Mouse (Mus musculus): ENCODE measurements around the gene Wnt5b.
A peak's percentile ranks its signal among the peaks of the same experiment; 100 is the strongest.

The Wnt5b gene

DNA sequence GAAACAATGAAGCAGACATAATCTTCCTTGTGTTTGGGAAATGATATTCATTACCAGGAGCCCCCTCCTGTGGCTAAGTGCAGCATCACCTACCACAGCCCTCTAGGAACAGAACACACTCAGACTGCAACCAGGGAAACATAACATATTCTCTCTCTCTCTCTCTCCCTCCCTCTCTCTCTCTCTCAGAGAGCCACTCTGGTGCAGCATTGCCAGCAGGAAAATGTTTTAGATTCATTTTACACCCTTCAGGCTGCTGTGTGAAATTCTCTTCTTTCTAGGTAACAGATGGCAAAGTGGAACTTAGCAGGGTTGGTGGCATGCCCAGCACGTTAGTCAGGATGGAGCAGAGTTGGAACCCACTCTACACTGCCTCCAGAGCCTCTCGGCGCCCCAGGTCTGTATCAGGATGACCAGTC is 22.7 kb downstream of the Wnt5b start:
- no peak for DNase-seq

DNA sequence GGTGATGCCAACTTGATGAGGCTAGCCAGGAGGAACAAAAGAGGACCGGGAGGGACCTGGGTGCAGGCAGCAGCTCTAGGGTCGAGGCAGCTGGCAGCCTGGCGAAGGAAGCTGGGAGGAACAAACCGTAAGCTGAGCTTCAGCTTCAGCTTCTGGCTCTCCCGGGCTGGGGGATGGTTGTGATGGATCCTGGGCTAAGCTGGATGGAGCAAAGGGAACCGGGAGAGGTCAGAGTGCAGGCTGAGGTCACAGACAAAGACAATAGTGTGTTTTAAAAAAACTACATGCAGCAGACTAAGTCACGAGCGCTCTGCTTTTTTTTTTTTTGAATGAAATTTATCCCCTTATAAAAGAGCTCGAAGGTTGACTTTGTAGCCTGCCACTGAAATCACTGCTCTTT is 23.4 kb downstream of the Wnt5b start:
- no peak for DNase-seq

DNA sequence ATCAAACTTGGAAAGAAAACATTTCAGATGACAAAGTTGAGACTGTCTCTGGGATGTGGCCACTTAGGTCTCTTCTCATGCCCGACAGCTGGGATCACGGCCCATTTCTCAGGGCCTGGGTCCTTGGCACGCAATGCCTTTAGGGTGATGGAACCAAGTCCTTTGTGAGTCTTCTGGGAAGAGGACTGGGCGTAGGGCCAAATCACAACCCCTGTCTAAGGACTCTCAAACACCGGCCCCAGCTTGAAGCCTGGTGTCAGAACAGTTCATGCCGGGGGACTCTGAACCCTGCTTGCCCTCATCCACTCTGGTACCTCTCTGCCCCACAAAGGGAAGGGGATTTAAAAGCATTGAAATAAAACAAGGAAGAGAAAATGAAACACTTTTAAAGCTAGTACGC is 30.1 kb downstream of the Wnt5b start:
- DNase-seq = no peak

DNA sequence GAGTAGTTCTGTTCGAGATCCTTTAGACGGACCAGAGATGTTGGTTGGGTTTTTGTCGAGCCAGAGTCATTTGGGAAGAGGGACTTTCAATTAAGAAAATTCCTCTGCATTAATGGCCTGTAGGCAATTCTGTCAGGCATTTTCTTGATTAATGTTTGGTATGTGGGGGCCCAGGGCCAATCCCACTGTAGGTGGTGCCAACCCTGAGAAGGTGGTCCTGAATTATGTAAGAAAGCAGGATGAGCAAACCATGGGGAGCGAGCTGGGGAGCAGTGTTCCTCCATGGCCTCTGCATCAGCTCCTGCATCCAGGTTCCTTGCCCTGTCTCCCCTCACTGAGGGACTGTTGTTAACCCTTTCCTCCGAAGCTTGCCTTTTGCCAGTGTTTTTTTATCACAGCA is 30.7 kb downstream of the Wnt5b start:
- no peak for DNase-seq

DNA sequence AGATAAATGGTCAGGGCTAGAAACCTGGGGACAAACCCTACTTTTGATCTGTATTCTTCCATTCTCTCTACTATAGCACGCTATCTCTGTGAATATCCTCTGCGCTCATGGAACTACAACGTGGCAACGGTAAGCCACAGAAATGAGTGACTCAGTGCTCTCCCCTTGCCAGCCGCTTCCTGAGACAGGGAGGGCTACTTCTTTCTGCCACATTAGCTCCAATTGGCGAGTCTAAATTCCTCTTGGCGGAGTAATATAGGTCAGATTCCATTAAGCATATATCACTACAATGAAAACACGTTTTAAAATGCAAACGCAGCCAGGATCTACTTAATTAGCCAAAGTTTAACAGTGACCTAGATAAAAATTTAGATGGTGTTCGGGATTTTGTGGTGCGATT is 31.4 kb downstream of the Wnt5b start:
- no peak for DNase-seq

DNA sequence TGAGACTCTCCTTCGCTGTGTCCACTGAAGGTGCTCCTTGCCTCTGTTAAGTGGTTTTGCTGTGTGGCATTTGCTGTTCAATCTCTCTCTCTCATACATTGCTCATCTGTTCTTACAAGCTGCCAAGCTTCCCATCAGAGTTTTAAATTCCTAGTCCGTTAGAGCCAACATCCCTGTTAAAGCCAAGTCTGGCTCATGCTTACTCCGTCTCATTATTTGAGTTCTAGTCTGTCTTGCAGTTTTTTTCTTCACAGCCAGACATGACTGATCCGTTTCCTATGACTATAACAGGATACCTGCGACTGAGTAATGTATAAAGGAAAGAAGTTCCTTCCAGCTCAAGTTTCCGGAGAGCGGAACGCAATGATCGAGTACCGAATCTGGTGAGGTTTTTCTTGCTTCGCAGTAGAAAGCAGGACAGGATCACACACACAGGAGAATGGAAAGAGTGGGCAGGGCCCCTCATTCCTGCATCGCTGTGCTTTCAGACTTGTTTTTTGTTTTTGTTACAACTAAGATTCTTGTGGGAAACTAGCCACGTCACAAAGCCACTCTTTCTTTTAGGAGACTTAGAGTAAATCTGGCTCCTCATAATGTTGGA is 34.6 kb downstream of the Wnt5b start:
- DNase-seq = no peak

DNA sequence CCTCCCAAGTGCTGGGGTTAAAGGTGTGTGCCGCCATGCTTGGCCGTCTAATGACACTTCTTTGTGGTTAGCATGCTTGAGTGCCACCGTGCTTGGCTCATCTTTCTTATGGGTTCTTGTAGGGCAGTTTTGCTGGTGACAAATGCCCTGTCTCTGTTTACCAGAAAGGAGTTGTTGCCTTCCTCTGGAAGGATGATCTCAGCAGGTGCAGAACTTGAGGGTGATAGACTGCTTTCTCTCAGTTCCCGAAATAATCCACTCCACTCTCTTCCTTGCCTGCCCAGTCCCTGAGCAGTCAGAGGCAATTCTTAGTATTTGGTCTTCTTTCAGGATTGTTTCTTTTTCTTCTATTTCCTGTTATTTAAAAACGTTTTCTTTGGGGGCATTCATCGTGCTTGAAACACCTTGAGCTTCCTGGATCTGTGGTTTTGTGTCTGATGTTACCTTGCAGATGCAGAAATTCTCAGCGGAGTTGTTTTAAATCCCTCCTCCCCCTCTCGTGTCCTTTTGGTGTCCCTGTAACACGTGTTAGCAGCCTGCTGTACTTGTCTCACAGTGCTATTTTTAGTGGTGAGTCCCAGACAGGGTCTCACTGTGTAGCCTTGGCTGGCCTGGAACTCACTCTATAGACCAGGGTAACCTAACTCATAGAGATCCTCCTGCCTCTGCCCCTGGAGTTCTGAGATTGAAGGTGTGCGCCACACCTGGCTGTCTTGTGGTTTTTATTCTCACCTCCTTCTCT is 35.3 kb downstream of the Wnt5b start:
- no peak for DNase-seq

DNA sequence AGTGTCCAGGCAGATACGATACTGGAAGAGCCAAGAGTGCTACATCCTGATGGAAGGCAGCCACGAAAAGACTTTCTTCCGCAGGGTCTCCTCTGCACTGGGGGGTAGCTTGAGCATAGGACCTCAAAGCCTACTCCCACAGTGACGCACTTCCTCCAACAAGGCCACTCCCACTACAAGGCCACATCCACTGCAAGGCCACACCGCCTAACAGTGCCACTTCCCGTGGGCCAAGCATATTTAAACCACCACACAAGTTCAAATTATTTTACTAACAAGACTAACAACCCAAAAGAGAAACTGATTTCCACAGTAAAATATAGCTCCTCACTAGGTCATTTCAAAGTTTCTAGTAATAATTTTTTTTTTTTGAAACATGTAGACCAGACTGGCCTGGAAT is 35.9 kb downstream of the Wnt5b start:
- DNase-seq = no peak

DNA sequence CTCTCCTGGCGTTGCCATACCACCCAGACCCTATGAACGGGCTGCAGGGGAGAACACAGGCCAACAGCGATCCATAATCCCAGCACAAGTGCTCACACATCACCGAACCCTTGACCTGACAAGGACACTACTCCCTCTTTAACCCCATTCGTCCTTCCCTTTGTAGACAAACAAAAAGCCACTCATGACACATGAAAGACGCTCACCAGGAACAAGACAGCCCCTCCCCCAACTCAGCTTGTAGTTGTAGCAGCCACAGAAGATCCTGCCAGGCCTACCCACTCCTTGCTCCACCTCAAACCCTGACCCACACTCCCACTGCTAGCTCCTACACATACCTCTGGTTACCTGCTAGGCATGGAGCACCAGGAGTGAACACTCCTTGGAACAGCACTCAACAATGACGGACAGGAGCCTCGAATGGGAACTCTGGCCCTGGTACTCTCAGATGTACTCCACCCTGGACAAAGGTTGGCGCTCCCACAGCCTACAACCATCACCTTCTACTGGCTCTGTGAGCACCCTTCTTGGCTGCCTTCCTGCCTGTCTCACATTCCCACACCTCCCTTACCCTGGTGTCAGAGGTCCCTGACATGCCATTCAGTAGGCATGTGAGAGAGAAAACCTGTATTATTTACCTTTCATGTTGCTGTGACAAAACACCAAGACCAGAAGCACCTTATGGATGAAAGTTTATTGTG is 38.5 kb downstream of the Wnt5b start:
- DNase-seq = no peak

DNA sequence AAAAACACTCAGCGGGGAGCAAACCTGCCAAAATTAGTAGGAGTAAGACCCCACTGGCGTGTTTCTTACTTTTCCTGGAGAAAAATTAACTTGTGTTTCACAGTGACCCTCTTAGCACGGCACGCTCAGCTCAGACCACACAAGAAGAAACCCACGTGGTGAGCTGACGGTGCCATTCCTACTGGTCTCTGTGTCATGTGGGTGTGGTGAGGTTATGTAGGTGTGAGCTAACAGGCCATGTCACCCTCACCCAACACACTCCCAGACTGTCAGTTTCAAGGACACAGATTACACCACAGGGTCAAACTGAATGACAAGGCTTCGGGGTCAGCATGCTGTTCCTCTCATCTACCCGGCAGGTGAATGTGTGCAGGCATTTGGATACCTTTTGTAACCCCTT is 39.4 kb downstream of the Wnt5b start:
- no peak for DNase-seq

DNA sequence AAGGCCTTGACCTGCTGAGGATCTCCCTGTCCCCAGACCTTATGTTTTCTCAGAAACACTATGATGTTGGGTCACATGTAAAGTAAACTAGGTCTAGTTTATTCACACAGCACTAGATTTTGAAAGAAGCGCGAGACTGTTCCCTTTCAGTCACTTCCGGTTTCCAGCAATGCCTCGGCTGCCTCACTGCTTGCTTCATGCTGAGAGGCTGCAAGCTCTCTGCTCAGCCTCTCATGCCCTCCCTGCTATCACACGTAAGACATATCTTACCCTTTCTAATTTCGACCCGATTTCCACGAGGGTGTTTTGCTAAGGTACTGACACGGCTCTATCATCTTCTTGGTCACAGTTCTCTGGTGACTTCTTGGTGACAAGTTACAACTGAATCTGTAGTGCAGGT is 42.1 kb downstream of the Wnt5b start:
- DNase-seq = no peak

DNA sequence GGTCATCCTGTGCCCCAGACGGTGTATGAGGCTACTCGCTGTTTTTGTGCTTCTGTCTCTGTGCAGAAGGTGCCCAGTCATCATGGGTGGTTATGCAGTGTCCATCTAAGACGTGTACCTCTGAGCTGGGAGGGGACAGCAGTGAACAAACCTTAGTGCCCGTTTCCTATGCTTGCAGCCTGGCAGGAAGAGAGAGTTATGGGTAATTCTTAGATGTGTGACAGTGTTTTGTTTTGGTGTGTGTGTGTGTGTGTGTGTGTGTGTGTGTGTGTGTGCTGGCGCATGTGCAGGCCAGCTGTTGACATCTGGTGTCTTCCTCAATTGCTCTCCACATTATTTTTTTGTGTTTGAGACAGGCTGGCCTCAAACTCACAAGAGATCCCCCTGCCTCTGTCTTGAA is 44.1 kb downstream of the Wnt5b start:
- no peak for DNase-seq

DNA sequence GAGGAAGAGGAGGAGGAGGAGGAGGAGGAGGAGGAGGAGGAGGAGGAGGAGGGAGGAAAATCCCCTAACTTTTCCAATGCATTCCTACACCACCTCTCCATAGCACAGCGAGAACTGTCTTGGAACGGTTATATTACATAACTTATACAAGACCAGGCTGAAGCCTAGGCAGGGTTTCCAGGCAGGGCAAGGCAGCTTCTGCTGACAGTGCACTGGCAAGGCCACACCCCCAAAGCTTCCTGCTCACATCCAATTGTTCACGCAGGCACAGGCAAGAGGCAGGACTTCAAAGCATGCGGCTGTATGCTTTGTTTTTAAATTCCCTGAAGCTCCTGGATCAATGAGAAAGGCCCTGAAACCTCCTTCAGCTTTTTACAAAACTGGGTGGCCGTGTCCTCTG is 44.9 kb downstream of the Wnt5b start:
- DNase-seq = peak; percentile 33

DNA sequence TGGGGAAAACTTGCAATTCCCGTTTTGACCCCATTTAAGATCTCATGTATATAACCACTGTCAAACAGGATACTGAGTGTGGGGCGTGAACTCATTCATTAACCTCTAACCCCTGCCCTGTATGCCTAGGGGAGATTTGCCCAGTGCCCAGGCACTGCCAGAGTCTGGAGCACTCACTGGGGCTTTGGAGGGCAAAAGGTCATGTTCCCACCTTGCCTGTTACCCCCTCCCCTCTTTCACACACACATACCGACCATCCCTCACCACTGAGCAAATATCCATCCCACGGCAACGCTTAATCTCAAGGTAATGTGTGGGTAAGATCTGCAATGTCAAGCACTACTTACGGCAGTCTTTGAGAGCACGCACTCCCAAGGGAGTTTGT is 51.5 kb downstream of the Wnt5b start:
- no peak for DNase-seq

DNA sequence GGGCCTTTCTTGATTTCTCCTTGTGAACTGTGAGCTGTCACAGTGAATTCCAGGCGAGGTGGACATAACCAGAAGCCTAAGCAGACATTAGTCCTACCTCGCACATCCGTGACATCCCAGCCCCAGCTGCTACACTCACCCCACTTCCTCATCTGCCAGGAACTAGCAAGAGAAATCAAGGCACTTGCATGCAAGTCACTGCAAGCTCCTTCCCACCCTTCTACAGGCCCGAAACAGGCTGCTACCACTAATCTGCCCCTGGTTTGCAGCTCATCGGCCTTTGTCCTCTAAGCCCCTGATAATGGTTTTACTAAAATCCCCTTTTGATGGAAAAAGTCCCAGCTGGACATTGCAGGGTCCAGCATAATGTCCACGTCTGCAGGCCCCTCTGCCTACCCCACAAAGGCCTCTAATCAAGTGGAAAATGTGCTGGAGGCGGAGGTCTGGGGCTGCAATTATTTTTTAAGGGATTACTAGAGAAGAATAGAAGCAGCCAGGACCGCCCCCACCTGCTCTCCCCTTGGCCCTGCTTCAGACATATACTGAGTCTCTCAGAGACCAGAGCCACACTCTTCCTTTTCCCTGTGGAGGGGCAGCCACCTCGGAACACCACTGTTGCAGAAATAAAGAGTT is 52.0 kb downstream of the Wnt5b start:
- no peak for DNase-seq

DNA sequence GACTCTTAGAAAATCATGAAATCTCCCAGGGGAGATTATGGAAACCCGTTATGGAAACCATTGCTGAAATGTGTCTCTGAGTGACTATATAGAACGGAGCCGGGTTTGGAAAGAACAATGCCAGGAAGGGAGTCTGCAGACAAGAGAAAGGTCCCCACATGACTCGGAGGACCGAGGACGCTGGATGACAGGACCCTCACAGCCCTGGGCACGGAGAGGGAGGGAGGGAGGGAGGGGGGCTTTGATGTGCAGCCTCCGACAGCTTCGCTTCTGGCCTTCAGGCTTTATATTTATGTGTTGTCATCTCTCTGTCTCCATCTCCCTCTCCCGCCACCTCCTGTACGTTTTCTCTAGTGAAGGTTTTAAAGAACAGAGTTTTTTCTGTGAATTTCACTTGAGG is 53.1 kb downstream of the Wnt5b start:
- DNase-seq = no peak

DNA sequence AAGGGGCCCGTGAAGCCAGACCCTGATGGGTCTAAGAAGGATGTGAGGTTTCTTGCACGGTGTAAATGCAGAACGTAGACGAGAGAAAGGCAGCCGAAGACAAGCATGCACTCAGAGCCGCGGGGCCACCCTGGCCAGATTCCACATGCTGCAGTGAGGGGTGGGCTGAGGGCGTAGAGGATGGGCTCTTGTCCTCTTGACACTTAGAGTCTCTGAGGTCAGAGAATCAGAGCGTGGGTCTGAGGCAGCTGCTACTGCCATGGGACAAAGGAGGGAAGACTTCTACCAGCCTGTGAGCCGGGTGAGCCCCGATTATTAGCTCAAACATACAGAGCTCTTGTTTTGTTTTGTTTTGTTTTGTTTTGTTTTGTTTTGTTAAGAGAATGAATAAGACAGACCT is 53.6 kb downstream of the Wnt5b start:
- DNase-seq = no peak

DNA sequence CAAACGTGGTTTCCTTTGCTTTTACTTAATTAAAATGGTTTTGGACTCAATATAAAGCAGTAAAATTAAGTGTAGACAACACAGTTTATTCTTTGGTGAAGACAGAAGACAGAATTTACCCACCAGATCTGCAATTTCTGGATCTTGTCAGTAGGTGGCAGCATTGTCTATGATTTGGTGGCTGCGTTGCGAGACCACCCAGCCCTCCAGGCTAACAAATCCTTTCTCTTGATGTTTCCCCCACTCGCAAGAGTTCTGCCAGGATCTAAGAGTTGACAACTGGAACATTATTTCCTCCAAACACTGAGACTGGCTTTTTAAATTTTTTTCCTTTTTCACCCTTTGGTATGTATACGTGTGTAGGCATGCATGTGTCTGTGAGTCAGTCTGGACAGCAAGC is 54.4 kb downstream of the Wnt5b start:
- DNase-seq = peak; percentile 22

DNA sequence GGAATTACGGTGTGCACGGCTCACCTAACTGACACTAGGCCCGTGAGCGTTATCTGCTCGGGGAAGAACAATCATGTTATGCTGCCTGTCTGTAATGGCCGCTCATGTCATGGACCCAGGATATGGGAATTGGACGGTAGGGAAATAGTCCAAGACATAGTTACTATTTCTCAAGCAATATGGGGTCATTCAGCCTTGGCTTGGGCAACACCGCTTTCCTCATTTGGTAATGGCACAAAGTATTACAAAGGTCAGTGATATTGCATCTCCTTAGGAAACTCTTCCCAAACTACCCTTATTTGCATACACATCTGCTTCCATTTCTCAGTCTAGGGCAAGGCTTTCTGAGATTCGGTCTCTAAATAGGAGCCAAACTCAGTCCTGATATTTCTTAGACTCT is 56.5 kb downstream of the Wnt5b start:
- DNase-seq = no peak

DNA sequence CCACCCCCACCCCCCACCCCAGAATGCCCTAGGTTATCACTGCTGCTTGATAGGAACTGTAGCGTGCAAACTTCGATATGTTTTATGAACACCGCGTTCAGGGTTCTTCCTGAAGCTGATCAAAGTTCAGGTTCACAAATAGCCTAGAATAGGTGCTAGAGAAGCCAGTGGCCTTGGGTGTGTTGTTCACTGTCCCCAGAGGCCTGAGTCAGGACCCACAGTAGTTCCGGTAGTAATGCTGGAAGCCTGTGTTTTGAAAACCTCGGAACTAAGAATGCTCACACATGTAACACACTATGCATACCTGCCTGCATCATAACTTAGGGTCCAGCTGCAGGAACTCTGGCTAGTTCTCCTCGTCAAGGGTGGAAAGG is 57.1 kb downstream of the Wnt5b start:
- no peak for DNase-seq

DNA sequence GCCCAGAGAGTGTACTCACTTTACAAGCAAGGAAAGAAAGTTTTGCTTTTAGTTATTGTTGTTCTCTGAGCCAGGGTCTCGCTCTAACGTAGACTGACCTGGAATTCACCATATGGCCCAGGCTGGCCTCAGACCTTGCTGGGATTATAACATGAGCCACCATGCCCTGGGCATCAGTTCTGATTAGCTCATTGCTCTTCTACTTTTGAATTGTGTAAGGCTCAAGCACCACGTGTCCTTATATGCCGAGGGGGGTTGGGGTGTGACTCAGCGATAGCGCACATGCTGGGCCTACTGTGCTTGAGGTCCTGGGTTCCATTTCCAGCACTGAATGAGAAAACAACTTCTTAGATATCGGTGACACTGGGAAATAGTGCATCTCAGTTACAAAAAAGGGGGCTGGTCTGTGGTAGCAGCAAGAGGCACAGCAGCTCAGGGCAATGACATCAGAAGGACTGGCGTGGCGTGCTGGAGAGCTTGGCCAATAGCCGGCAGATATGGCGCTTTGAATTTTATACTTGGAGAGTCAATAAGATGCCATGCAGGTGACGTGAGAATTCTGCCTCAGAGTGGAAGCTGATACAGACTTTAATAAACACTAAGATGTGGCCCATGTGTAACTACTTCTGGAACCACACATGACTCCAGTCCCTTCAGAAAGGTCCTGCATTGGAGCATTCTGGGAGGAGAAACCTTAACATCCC is 57.6 kb downstream of the Wnt5b start:
- DNase-seq = no peak

DNA sequence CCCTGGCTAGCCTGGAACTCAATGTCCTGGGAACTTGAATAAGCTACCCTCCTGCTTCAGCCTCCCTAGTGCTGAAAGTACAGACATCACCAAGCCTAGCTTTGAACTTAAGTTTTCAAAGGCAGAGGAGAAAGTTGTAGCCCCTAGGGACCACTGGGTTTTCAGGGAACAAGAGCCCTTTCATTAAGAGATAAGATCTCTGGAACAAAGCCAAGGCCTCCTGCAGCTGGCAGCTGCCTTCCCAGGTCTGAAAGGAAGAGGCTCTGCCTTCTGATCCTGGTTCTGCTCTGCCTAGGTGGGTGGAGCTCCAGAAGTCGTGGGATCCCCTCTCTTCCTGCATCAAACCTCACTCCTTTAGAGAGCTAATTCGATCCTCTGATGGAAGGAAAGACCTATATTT is 58.7 kb downstream of the Wnt5b start:
- DNase-seq = no peak

DNA sequence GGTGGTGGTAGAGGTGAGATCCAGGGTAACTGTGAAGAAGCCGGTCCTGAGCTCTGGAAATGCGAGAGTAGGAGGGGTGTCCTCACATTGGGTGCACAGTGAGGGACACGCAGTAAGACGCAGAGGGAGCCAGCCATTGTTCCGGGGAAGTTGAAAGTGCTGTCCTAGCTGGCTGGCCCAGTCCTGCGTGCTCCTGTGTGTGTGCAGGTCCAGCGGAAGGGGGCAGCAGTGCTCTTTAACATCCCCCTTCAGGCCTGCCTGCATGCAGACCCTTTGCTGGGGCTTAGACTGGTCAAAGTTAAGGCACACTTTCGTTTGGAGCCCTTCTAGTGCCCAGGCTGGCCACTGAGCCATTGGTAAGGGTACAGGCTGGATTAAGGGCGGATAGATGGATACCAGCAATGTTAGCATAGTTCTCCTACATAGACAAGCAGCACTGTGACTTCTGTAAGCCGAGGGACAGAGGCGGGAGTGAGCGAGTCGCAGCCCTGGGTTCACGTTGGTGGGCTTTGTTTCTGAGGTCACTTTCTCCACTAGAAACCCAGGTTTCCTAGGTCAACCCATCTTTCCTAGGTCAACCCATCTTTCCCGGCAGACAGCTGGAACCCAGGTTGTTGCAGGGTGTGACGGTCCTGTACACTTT is 61.1 kb downstream of the Wnt5b start:
- DNase-seq = peak; percentile 48
